Mouse (Mus musculus) left cerebral cortex, postnatal 36 days (tissue): ENCODE measurements around the gene Odf3l1. TPM values are rescaled to one million over a fixed set of nuclear protein-coding genes. Genes with fewer than 3 reads are reported as not detected.
"Not testable (repeated sequence)": the region's sequence is repeated elsewhere in the genome, so short reads cannot be mapped to it uniquely, and the experiment has no call there.

Experiments
- DNase-seq, 2 experiments: peaks; one replicate each; pipeline ENCODE4 v3.0.0; 2021 to 2022; ENCODE audit warnings: low spot score in 2 of 2, mixed read lengths in 1 of 2
- intact Hi-C: fragments of 180-260 bp; cut with DNase I; formaldehyde crosslinking; loops from one replicate; pipeline ENCODE4 v1.15.1; 2025
- total RNA-seq, 2 experiments: library from RNA; stranded (reverse); gene quantifications; 2 replicates each; pipeline ENCODE4 v1.2.3; 2021

Gene Odf3l1
- not detected for total RNA-seq

DNA sequence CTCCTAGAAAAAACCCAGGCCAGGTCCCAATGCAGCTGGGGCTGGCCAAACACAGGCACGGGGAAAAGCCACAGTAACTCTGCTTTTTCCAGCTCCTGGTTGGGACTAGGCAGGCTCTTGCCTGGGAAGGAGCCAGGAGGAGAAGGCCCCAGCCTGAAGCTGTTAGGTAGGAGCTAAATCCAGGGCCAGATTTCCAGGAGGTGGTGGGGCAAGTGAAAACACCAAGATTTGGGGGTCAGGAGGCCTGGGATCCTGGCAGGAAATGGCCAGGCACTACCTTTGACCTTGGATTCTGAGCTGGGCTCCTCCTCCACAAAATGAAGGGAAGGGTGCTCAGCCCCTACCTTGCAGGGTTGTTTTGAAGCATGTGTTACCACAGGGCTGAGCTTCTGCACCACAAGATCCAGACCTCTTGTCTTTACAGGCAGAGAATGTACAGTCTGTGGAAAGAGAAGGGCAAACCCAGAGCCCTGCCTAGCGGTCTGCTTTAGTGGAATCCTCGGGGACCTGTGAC is at the start of gene Odf3l1:
TSS of gene Odf3l1 (minus strand) at position 464 of the 514 bp plus-strand sequence.
- DNase-seq: no peak
- intact Hi-C loops: no loop called here

DNA sequence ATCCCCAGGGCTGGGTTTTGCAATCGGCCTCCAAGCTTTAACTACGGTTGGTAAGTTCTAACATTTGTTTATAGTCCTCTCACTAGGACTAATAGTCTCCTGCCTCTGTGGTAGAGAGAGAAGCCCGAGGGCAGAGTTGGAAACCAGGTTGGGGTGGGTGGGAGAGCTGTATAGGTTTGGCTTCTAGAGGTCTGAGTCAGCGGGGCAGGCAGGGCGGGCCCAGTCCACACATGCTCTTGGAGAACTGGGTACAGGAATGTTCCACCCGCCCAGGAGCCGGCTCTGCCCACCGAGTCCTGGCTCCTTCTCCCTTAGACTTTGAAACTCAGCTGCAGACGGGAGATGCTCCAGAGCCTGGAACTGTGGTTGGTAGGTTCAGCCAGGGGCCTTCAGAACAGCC is 49.5 kb upstream of the Odf3l1 start:
- intact Hi-C loops: no loop called here
- DNase-seq: no peak

DNA sequence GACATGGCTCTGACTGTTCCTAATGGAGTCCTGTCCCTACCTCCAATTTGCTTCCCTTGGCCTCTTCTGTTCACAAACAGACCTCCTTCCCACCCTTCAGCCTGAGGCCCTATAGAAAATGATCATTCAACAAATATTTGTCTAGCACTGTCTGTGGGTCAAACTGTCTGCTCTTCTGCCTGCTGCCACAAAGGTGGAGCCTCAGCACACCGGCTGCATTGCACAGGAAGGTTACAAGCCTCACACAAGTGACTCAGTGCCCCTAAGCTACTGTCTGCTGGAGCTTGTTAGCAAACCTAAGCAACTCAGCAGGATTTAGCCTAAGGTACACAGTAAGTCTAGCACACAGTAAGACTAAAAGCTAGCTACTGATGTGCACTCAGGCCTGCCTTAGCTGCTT is 46.5 kb upstream of the Odf3l1 start:
- no peak for DNase-seq
- intact Hi-C loops: no loop called here

DNA sequence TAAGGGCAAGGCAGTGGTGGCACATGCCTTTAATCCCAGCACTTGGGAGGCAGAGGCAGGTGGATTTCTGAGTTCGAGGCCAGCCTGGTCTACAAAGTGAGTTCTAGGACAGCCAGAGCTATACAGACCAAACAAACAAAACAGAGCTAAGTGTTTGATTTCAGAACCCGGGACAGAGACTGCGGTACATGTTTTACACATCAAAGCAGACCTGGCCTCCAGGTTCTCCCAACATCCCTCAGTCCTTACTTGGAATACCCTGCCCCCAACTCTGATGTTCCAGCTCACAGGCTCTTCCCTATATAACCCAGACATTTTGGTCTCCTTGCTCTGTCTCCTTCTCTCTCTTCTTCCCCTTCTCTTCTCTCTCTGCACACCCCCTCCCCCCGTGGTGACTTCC is 45.5 kb upstream of the Odf3l1 start:
- DNase-seq, intact Hi-C loops: not testable (repeated sequence)

DNA sequence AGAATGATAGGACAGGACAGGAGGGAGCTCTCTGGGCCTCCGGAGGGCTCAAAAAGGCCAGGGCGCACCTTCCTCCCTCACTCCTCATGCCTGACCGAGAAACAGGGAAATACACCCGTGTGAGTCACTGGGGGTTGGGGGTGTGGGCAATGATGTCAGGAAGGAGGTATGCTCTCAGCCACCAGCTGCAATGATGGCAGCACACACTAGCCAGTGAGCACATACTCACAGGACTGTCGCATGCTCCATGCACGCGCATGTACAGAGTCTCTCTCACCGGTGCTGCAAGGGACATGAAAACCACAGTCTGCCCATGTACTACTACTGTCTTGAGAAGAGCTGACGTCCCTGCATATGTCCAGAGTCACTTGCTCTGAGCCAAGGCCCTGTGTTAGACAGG is 43.1 kb upstream of the Odf3l1 start:
- intact Hi-C loops: no loop called here
- no peak for DNase-seq

DNA sequence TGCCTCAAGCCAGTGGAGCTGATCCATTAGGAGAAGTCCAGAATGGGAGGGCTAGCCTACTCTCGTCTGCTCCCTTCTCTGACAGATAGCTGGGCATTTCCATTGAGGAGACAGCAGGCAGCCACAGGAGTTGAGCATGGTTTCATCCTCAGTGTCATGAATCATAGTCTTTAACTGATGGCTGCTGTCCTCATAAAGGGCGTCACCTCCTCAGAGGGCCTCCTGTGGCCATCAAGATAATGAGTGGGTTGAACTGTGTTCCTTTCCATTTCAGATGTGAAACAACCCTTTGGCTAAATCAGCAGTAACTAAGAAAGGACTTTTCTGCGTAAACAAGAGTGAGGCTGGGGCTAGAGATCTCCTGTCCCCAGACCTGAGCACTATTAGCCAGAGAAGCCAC is 39.2 kb upstream of the Odf3l1 start:
- intact Hi-C loops: no loop called here
- no peak for DNase-seq

- no peak for DNase-seq
These were observed 36.7 kb upstream of the Odf3l1 start for GRCm38 (mm10) chr9:56901187-56901586.

GRCm38 (mm10) chr9:56900571-56900970 is 36.1 kb upstream of the Odf3l1 start:
- intact Hi-C loops: no loop called here
- no peak for DNase-seq

More at GRCm38 (mm10) chr9:56901187-56901586, 36.7 kb upstream of the Odf3l1 start:
- intact Hi-C loops: no loop called here

DNA sequence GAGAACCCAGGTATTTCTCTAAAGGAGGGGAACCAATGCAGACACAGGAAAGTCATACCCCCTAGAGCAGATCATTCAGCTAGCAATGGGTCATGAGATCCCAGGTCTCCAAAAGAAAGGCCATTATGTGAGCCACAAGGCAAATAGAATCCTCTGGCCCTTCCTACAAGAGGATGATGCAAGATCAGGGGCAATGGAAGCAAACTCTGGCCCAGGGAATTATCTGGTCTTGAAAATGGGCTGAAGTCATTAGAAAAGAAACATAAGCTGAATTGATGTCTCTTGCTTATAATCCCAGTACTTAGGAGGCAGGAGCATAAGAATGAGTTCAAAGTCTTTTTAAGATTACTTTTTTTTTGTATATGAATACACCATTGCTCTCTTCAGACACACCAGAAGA is 35.6 kb upstream of the Odf3l1 start:
- no peak for DNase-seq
- intact Hi-C loops: no loop called here

- DNase-seq: no peak
- intact Hi-C loops: loop anchor here (10.0 kb wide), 1 partner anchor 325 kb away; no protein-coding TSS in a partner anchor
These were observed 34.9 kb upstream of the Odf3l1 start for GRCm38 (mm10) chr9:56899409-56899808.

DNA sequence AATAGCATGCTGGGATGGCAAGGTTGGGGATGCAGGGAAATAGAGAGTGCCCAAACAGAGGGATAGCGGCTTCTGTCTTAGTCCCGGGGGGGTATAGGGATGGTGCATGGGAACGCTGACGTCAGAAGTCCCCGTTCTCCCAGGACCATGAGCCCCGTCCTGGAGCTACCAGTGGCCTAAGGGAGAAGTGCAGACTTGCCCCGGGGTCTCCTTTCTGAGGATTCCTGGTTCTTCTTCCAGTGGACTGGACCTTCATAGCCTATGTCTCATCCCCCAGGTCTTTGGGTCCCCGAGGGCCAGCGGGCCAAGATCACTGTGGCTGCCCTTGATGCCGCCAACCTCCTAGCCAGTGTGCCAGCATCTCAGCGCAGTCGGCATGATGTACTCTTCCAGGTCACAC is 32.3 kb upstream of the Odf3l1 start:
- no peak for DNase-seq
- intact Hi-C loops: loop anchor here (10.0 kb wide), 1 partner anchor 328 kb away; no protein-coding TSS in a partner anchor

GRCm38 (mm10) chr9:56894006-56894405 is 29.5 kb upstream of the Odf3l1 start:
- no peak for DNase-seq
- intact Hi-C loops: loop anchor here (10.0 kb wide), 1 partner anchor 331 kb away; no protein-coding TSS in a partner anchor

DNA sequence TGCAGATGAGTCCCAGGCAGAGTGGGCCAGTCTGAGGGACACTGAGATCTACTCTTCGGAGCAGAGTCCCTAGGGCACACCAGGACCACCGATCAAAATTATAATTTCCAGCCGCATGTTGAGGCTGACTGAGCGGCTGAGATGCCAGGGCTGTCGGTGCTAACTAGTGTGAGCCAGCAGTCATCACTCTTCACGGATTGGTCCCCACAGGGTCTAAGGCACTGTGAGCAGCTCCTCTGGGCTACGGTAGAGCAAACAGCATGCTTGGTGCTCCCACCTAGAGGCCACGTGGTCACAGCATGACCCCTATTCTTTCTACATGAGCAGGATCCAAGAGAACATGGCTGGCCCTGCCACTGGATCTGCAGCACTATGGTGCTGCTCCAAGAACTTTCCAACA is 28.8 kb upstream of the Odf3l1 start:
- no peak for DNase-seq
- intact Hi-C loops: loop anchor here (10.0 kb wide), 1 partner anchor 331 kb away; no protein-coding TSS in a partner anchor

DNA sequence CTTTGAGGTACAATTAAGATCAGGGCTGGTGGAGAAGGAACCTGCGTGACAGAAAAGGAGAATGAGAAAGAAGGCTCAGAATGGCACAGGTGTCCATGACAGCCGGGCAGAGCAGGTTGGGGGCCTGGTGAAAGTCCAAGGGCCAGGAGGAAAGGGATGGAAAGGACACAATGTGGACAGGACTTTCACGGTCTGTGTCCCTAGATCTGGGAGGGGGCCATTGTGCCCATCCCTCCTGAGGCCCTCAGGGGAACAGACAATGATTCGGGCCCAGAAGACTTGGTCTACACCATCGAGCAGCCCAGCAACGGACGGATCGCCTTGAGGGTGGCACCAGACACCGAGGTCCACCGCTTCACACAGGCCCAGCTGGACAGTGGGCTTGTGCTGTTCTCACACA is 27.6 kb upstream of the Odf3l1 start:
- no peak for DNase-seq
- intact Hi-C loops: loop anchor here (10.0 kb wide), 1 partner anchor 333 kb away; no protein-coding TSS in a partner anchor

- intact Hi-C loops: loop anchor here (2.0 to 10.0 kb wide), 2 partner anchors 239 to 333 kb away; partner anchors contain the start of gene Man2c1
- DNase-seq: peak; percentile 58 to 70
These were observed 27.1 kb upstream of the Odf3l1 start for GRCm38 (mm10) chr9:56891517-56892011.

DNA sequence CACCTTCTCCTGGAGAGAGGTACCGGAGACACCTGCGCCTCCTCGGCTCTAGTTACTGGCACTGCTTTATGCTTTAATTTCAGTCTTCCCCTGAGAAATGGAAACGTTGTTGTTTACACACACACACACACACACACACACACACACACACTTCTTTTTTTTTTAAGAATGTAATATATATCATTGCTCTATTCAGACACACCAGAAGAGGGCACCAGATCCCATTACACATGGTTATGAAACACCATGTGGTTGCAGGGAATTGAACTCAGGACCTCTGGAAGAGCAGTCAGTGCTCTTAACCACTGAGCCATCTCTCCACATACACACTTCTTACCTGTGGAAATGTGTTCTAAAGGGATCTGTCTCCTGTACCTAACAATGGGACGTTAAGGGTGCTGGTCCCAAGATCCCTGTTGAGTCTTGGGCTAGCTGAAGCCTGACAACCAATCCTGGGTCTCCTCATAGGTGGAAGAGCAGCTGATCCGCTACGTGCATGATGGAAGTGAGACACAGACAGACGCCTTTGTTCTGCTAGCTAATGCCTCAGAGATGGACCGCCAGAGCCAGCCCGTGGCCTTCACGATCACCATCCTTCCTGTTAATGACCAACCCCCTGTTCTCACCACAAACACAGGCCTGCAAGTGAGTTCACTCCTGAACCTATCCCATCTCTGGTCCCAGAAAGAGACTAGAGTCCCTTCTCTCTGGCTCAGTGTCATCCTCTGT is 26.2 kb upstream of the Odf3l1 start:
- intact Hi-C loops: loop anchor here (2.0 to 10.0 kb wide), 2 partner anchors 240 to 334 kb away; partner anchors contain the start of gene Man2c1
- no peak for DNase-seq

- intact Hi-C loops: loop anchor here (2.0 to 10.0 kb wide), 3 partner anchors 47 to 335 kb away; partner anchors contain the start of gene Man2c1
- DNase-seq: peak; percentile 71 to 78
These were observed 25.3 kb upstream of the Odf3l1 start for GRCm38 (mm10) chr9:56889817-56890216.

- DNase-seq: no peak
- intact Hi-C loops: no loop called here
These were observed 23.1 kb upstream of the Odf3l1 start for GRCm38 (mm10) chr9:56887581-56887980.

- no peak for DNase-seq
- intact Hi-C loops: no loop called here
These were observed 22.1 kb upstream of the Odf3l1 start for GRCm38 (mm10) chr9:56886601-56887000.

DNA sequence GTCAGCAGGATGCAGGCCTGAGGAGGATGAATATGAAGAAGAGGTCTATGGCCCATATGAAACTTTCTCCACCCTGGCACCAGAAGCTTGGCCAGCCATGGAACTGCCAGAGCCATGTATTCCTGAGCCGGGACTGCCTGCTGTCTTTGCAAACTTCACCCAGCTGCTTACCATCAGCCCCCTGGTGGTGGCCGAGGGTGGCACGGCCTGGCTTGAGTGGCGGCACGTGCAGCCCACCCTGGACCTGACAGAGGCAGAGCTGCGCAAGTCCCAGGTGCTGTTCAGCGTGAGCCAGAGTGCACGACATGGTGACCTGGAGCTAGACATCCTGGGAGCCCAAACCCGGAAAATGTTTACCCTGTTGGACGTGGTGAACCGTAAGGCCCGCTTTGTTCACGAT is 21.6 kb upstream of the Odf3l1 start:
- DNase-seq: no peak
- intact Hi-C loops: no loop called here

DNA sequence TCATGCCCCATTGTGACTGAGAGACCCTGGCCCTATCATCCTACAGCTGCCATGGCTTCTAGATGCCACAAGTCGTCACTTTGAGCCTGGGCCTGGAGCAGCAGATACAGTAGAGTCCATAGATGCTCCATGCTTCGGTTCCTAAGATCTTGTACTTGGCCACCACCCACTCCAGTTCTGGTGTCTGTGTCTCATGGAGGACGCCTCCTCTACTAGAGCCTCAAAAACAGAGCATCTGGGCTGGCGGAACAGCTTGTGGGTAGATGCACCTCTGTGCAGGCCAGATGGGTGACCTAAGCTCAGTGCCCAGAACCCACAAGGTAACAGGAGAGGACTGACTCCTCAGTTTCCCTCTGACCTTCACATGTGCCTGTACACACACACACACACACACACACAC is 19.8 kb upstream of the Odf3l1 start:
- DNase-seq: no peak

More for the DNA sequence above, 19.8 kb upstream of the Odf3l1 start:
- intact Hi-C loops: no loop called here
